Mouse (Mus musculus) kidney, postnatal 0 days (tissue): Measurements from ENCODE around the gene Spn. TPM values are rescaled to one million over a fixed set of nuclear protein-coding genes. Genes with fewer than 3 reads are reported as not detected.

Source experiments
- ATAC-seq: fragments of 200-750 bp; cut with Nextera tagmentation; replicated peaks from 2 replicates; pipeline ENCODE4 v1.8.0; 2017; ENCODE audit warnings: low read depth, moderate number of reproducible peaks, moderate TSS enrichment, moderate library complexity; ENCODE audit not compliant: low FRiP score
- DNase-seq: peaks from one replicate; pipeline ENCODE4 v3.0.0-alpha.2; 2016; ENCODE audit warnings: low spot score
- H3K27ac ChIP-seq: fragments of 300-500 bp; sonication (generic); 2 replicates; pipeline ENCODE4 v1.5.1; 2014; ENCODE audit warnings: mild to moderate bottlenecking
- H3K27me3 ChIP-seq: fragments of 300-500 bp; sonication (generic); 2 replicates; pipeline ENCODE4 v1.6.1; 2014; ENCODE audit warnings: low read length, mixed read lengths; ENCODE audit not compliant: insufficient read depth
- H3K36me3 ChIP-seq: fragments of 300-500 bp; sonication (generic); 2 replicates; pipeline ENCODE4 v1.6.1; 2014; ENCODE audit warnings: low read length, mixed read lengths; ENCODE audit not compliant: insufficient read depth
- H3K4me1 ChIP-seq: fragments of 300-500 bp; sonication (generic); replicated peaks from 2 replicates; pipeline ENCODE4 v1.6.1; 2014; ENCODE audit warnings: antibody characterized with exemption, low read length, mixed read lengths; ENCODE audit not compliant: insufficient read depth
- H3K4me2 ChIP-seq: fragments of 300-500 bp; sonication (generic); 2 replicates; pipeline ENCODE4 v1.6.1; 2014; ENCODE audit warnings: mild to moderate bottlenecking, low read length, moderate library complexity, mixed read lengths
- H3K4me3 ChIP-seq: fragments of 300-500 bp; sonication (generic); replicated peaks from 2 replicates; pipeline ENCODE4 v1.5.1; 2014; ENCODE audit warnings: low read depth, low read length
- H3K9ac ChIP-seq: fragments of 300-500 bp; sonication (generic); 2 replicates; pipeline ENCODE4 v1.6.1; 2014; ENCODE audit warnings: low read depth, low read length
- H3K9me3 ChIP-seq: fragments of 300-500 bp; sonication (generic); replicated peaks from 2 replicates; pipeline ENCODE4 v1.6.1; 2016; ENCODE audit warnings: low read length, inconsistent platforms, mixed read lengths
- CTCF ChIP-seq: IDR thresholded peaks from 2 replicates; pipeline ENCODE4 v1.5.1; 2016; ENCODE audit warnings: antibody characterized with exemption, low read depth, mild to moderate bottlenecking, moderate library complexity
- WGBS: fragments of 180-500 bp; shearing (Covaris S2); extraction: QIAGEN DNeasy Blood & Tissue Kit; methylation state at CpG from one replicate; pipeline ENCODE4 v1.1.7; 2014; 5-methylcytosine and 5-hydroxymethylcytosine counted together
- polyA plus RNA-seq: library from polyadenylated mRNA; unstranded; fragments of >200 nt; fragmentation: Nextera tagmentation; extraction: Ambion mirVana; gene quantifications from 2 replicates; pipeline ENCODE4 v1.2.1, GENCODE M21; 2015

Gene Spn
- polyA plus RNA-seq, 1 experiment from 2014 or later = 0.33 TPM

DNA sequence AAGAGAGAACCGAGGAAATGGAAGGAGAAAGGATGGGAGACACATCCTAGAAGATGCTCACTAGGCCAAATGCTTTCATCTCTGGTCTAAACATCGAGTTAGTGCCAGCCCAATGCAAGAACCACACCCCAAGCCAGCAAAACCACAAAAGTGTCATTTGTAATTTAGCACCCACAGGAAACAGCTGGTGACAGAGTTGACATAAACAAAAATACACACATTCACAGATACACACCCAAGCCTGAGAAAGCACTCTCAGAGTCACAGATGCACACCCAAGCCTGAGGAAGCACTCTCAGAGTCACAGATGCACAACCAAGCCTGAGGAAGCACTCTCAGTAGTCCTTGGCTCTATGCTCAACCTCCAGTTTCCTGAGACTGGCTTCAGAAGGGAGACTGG, 43.2 kb upstream of the Spn start:
- Histone ChIP-seq H3K9me3 (no peaks in the 10 kb centered on the region), H3K27me3 (no peaks in the 10 kb centered on the region), H3K9ac (no peak overlapping the region), H3K4me1 (no peaks in the 10 kb centered on the region), H3K27ac (no peak overlapping the region), H3K4me2 (no peak overlapping the region), H3K4me3 (no peak overlapping the region), H3K36me3 (no peaks in the 10 kb centered on the region)
- WGBS = 63% methylated on average over 2 of the region's 2 CpGs
- ATAC-seq (no peak), DNase-seq (no peak)
- no peak for TF ChIP-seq CTCF

DNA sequence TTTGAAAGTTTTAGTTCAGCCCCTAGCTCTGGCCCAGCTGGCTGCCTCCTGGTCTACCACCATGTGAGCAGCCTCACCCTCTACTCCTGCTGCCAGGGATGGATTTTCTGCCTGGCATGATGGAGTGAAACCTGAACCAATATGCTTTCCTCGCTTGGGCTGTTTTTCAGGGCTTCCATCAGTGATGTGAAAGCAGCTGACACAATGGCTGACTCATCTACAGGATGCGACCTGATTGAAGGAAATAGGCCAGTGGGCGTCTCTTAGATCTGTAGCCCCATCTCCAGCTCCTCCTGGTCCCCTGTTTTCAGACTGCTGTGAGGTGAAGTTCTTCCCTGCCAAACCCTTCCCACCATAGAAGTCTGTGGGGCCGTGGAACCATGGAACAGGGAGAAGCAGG, 39.3 kb upstream of the Spn start:
- Histone ChIP-seq H3K4me1 (no peaks in the 10 kb centered on the region), H3K9me3 (no peaks in the 10 kb centered on the region), H3K4me3 (no peak overlapping the region), H3K27ac (no peak overlapping the region), H3K4me2 (no peak overlapping the region), H3K36me3 (no peaks in the 10 kb centered on the region), H3K9ac (no peak overlapping the region), H3K27me3 (no peaks in the 10 kb centered on the region)
- DNase-seq (no peak), ATAC-seq (no peak)
- 66% methylated on average over 4 of the region's 4 CpGs for WGBS
- no peak for TF ChIP-seq CTCF

DNA sequence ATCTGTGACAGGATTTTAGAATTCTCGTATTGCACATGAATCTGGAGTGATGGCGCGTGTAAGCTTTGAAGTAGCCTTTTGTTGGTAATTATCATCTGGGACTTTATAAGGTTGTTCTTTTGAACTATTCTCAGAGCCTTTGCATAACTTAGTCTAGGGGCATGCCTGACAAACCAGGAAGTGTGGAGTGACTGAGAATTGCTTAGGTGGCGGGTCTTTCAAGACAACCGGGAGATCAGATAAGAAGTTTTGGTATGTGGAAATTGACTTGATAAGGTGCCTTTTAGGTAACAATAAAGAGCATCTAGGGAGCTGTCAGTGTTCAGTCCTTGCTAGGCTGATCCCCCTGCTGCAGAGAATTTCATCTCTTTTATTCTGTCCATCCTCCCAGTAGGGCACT, 28.9 kb upstream of the Spn start:
- no peak overlapping the region for H3K4me2 ChIP-seq
- H3K4me1 ChIP-seq = no peaks in the 10 kb centered on the region
- H3K27ac ChIP-seq = no peak overlapping the region
- 80% methylated on average over 5 of the region's 5 CpGs for WGBS
- ATAC-seq (no peak), DNase-seq (no peak)
- no peaks in the 10 kb centered on the region for H3K36me3 ChIP-seq
- no peak for TF ChIP-seq CTCF
- no peak overlapping the region for H3K4me3 ChIP-seq
- H3K9ac ChIP-seq = no peak overlapping the region
- H3K9me3 ChIP-seq = no peaks in the 10 kb centered on the region
- H3K27me3 ChIP-seq = no peaks in the 10 kb centered on the region

DNA sequence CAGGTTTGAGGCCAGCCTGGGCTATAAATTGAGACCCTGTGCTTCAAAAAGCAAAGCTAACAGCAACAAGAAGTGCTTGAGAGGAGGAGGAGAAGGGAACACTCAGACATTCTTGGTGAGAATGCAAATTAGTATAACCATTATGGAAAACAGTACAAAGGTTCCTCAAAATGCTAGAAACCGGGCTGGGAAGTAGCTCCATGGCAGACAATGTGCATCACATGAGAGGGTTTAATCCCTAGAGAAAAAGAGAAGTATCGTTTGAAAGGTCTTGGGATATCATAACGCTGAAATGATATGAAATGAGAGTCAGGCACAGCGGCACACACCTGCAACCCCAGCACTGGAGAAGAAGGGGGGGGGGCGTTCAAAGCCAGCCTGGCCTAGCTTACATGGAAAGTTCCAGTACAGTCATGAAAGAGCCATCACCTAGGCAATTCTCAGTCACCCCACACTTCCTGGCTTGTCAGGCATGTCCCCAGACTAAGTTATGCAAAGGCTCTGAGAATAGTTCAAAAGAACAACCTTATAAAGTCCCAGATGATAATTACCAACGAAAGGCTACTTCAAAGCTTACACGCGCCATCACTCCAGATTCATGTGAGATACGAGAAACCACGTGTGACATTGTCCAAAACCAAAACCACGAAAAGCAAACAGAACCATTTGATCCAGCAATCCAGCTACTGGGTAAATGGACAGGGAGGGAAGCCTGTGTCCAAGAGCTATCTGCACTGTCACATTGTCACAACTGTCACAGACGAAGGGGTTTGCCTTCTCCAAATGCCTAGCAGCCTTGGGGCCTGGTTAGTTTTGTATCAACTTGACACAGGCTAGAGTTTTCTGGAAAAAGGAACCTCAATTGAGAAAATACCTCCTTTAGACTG, 28.2 kb upstream of the Spn start:
- no peak for TF ChIP-seq CTCF
- no peak overlapping the region for H3K4me3 ChIP-seq
- 77% methylated on average over 12 of the region's 12 CpGs for WGBS

DNA sequence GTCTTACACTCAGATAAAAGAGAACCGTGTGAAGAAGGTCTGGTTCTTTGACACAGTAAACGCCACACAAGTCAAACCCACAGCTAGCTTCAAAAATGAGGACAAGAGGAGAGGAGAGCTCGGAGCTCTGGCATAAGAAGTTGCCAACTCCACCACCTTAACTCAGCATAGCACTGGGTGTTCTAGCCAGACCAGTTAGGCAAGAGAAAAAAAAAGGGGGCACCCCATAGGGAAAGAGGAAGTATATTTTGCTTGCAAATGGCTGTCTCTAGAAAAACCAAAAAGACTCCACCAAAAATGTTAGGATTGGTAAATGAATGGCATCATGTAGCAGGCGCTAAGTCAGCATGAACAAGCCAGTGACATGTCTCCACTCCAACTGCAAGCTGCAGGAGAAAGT, 26.4 kb upstream of the Spn start:
- ATAC-seq = no peak
- H3K9me3 ChIP-seq = no peaks in the 10 kb centered on the region
- no peak overlapping the region for H3K27ac ChIP-seq
- no peak for DNase-seq
- no peak overlapping the region for H3K4me3 ChIP-seq
- H3K36me3 ChIP-seq = no peaks in the 10 kb centered on the region
- no peak for TF ChIP-seq CTCF
- H3K9ac ChIP-seq = no peak overlapping the region
- 82% methylated on average over 4 of the region's 4 CpGs for WGBS
- H3K4me1 ChIP-seq = no peaks in the 10 kb centered on the region
- no peaks in the 10 kb centered on the region for H3K27me3 ChIP-seq
- no peak overlapping the region for H3K4me2 ChIP-seq

More for the DNA sequence above, 28.2 kb upstream of the Spn start:
- no peak for DNase-seq
- Histone ChIP-seq H3K9me3 (no peaks in the 10 kb centered on the region), H3K9ac (no peak overlapping the region), H3K27me3 (no peaks in the 10 kb centered on the region), H3K4me1 (no peaks in the 10 kb centered on the region), H3K27ac (no peak overlapping the region), H3K36me3 (no peaks in the 10 kb centered on the region), H3K4me2 (no peak overlapping the region)
- no peak for ATAC-seq

DNA sequence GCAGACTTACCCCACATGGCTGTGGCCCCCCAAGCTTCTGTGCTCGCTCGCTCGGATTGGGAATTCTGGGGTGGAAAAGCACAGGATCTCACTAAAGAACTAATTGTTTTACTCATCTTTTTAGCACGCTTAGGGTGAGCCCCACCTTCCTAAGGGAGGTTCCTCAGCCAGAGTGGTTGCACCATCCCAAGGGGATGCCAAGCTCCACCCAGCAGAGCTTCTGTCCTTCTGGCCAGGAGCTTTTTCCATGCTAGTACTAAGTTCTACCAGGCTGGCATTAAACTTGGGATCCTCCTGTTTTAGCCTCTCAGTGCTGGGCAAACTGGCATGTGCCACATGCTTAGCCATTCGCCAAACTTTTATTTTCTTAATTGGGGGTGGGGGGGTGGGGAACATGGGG, 24.9 kb upstream of the Spn start:
- ATAC-seq (no peak), DNase-seq (no peak)
- no peak for TF ChIP-seq CTCF
- Histone ChIP-seq H3K27ac (no peak overlapping the region), H3K4me3 (no peak overlapping the region), H3K9ac (no peak overlapping the region), H3K4me2 (no peak overlapping the region), H3K4me1 (no peaks in the 10 kb centered on the region), H3K27me3 (no peaks in the 10 kb centered on the region), H3K9me3 (no peaks in the 10 kb centered on the region), H3K36me3 (no peaks in the 10 kb centered on the region)
- WGBS = 87% methylated on average over 5 of the region's 5 CpGs
